ENCODE assay signal across 10 mouse cellular contexts in the genomic region with DNA sequence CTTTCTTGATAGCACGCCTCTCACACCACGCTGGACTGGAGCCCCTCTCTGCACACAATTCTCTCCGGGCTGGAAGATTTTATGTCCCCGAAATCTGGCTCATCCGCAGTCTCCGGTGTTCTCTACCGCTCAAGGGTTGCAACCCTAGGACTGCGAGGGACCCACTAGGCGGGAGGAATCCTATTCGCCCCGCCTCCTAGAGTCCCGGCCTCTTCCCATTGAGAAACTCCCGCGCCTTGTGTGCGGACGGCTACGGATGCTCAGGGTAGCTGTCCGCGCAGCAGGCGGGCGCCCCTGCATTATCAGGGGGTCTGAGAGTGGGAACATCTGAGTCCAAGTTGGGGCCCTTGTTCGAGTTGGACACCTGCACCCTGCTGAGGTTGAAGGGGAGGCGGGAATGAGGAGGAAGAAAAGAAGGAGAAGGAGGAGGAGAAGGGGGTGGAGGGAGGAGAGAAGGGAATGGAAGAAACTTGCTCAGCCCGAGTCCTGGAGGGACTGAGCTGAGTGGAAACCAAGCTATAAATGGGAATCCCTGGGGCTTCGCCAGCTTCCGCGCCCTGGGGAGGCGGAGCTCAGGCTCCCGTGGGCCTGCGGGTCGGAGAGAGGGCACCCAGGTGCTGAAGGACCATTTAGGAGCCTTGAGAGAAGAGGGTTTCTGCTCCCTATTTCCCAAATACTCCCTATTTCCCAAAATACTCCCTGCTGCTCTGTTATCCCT. TPM values are rescaled to one million over a fixed set of nuclear protein-coding genes. Genes with fewer than 3 reads are reported as not detected.
DNase-seq lines count a peak whose midpoint lies in the region; ATAC-seq and TF ChIP-seq lines count a peak whose summit lies in the region.
"Had no signal": no experiment of that assay in that cellular context is flagged by ENCODE, and none has a peak within 500 bp of the region (broad histone marks: within the 10 kb centered on the region; RNA-seq: fewer than 3 reads in every experiment).

No protein-coding gene starts in this region.

- H3K9me3 ChIP-seq in heart, embryonic 10.5 days: no peaks in the 10 kb centered on the region
- H3K9me3 ChIP-seq in ES-E14 (ENCODE audit: control insufficient read depth, insufficient read depth, low read depth, low read length): no peaks in the 10 kb centered on the region
- 0 out of 2 replicates have a peak, but pooled peaks cover 2% of the 10 kb centered on the region for H3K9me3 ChIP-seq in forebrain, embryonic 16.5 days (ENCODE audit: control insufficient read depth, low read length)
- H3K9me3 ChIP-seq in midbrain, embryonic 12.5 days: no peaks in the 10 kb centered on the region

- H3K79me2 ChIP-seq in heart, adult 2 months (replicated peaks; ENCODE audit: control insufficient read depth, insufficient read depth, low read length): no peaks in the 10 kb centered on the region

- H3K9ac ChIP-seq in heart, adult 2 months (ENCODE audit: low read depth, low read length): no peak overlapping the region
- peak overlapping the region; percentile 59 for H3K9ac ChIP-seq in ES-E14 (ENCODE audit: insufficient read depth, low read depth, low read length, poor library complexity, severe bottlenecking)
- H3K9ac ChIP-seq in forebrain, embryonic 16.5 days (replicated peaks; ENCODE audit: low read depth, low read length): no peak overlapping the region
- H3K9ac ChIP-seq in midbrain, embryonic 12.5 days (replicated peaks): peak overlapping the region; percentile 46
- H3K9ac ChIP-seq: liver, embryonic 14.5 days had no signal

- in situ Hi-C loops in ES-E14 (cut with MboI; ENCODE audit: low sequenced_read_pairs in 2 of 2, unreplicated experiment in 2 of 2): no loop called here

- no peak for DNase-seq in heart, embryonic 10.5 days (ENCODE audit: low spot score)
- no peak for DNase-seq in heart, adult 2 months
- DNase-seq in ES-E14 (ENCODE audit: low read depth, low spot score): no peak
- DNase-seq in testis, postnatal 10 days (ENCODE audit: low spot score): no peak
- DNase-seq in urinary bladder, adult 18-20 months (ENCODE audit: low spot score in 2 of 2): no peak

- WGBS in heart, embryonic 10.5 days: under 1% methylated on average over 31 of the region's 31 CpGs
- 2% methylated on average over 31 of the region's 31 CpGs for WGBS in heart, adult 2 months
- WGBS in forebrain, embryonic 16.5 days: under 1% methylated on average over 31 of the region's 31 CpGs
- under 1% methylated on average over 27 of the region's 31 CpGs for WGBS in midbrain, embryonic 12.5 days

- no peaks in the 10 kb centered on the region for H3K36me3 ChIP-seq in heart, embryonic 10.5 days
- no peaks in the 10 kb centered on the region for H3K36me3 ChIP-seq in heart, adult 2 months (ENCODE audit: control insufficient read depth, insufficient read depth, low read length)
- peaks cover 19% of the 10 kb centered on the region for H3K36me3 ChIP-seq in ES-E14 (ENCODE audit: control insufficient read depth, insufficient read depth, low read length, poor library complexity, severe bottlenecking)
- no peaks in the 10 kb centered on the region for H3K36me3 ChIP-seq in forebrain, embryonic 16.5 days (ENCODE audit: control insufficient read depth, insufficient read depth)
- H3K36me3 ChIP-seq in midbrain, embryonic 12.5 days: no peaks in the 10 kb centered on the region

- no peak overlapping the region for H3K27ac ChIP-seq in heart, embryonic 10.5 days
- H3K27ac ChIP-seq in heart, adult 2 months: no peak overlapping the region
- H3K27ac ChIP-seq in ES-E14 (ENCODE audit: insufficient read depth, low read depth, low read length, poor library complexity, severe bottlenecking): peak overlapping the region; percentile 20; the same call in 1 of the 2 replicates
- H3K27ac ChIP-seq in forebrain, embryonic 16.5 days (ENCODE audit: low read length): no peak overlapping the region
- H3K27ac ChIP-seq in midbrain, embryonic 12.5 days (replicated peaks): no peak overlapping the region
- H3K27ac ChIP-seq: liver, embryonic 14.5 days had no signal

- H3K4me3 ChIP-seq in heart, embryonic 10.5 days: peak overlapping the region; percentile 31
- no peak overlapping the region for H3K4me3 ChIP-seq in heart, adult 2 months
- H3K4me3 ChIP-seq in ES-E14 (ENCODE audit: insufficient read depth in 1 of 2, low read depth in 1 of 2, low read length in 2 of 2, poor library complexity in 1 of 2, severe bottlenecking in 1 of 2): peak overlapping the region; percentile 68 to 78
- peak overlapping the region; percentile 7 for H3K4me3 ChIP-seq in forebrain, embryonic 16.5 days (replicated peaks; ENCODE audit: low read length)
- H3K4me3 ChIP-seq in midbrain, embryonic 12.5 days: peak overlapping the region; percentile 31

- TF ChIP-seq EP300 in heart, adult 2 months (IDR thresholded peaks at IDR 0.05; ENCODE audit: insufficient read depth, low read depth, low read length): no peak

- H3K27me3 ChIP-seq in heart, embryonic 10.5 days (ENCODE audit: insufficient read depth, poor library complexity, severe bottlenecking): peaks cover 100% of the 10 kb centered on the region
- H3K27me3 ChIP-seq in heart, adult 2 months (ENCODE audit: control insufficient read depth, insufficient read depth, low read length): peaks cover 19% of the 10 kb centered on the region
- peaks cover 75% of the 10 kb centered on the region for H3K27me3 ChIP-seq in forebrain, embryonic 16.5 days (replicated peaks; ENCODE audit: control insufficient read depth, insufficient read depth, low read length)
- peaks cover 98% of the 10 kb centered on the region for H3K27me3 ChIP-seq in midbrain, embryonic 12.5 days

- no peak for TF ChIP-seq POLR2A in heart, adult 2 months (IDR thresholded peaks at IDR 0.05; ENCODE audit: insufficient read depth, low read depth, low read length)

- peaks cover 18% of the 10 kb centered on the region for H3K4me1 ChIP-seq in heart, embryonic 10.5 days
- H3K4me1 ChIP-seq in heart, adult 2 months (ENCODE audit: control insufficient read depth, insufficient read depth, low read length): no peaks in the 10 kb centered on the region
- peaks cover 9 to 43% of the 10 kb centered on the region in 2 experiments for H3K4me1 ChIP-seq in ES-E14 (ENCODE audit: control insufficient read depth in 2 of 2, insufficient read depth in 2 of 2, low read length in 2 of 2, poor library complexity in 1 of 2)
- H3K4me1 ChIP-seq in forebrain, embryonic 16.5 days (replicated peaks; ENCODE audit: control insufficient read depth, insufficient read depth, low read length): peaks cover 13% of the 10 kb centered on the region
- peaks cover 27% of the 10 kb centered on the region for H3K4me1 ChIP-seq in midbrain, embryonic 12.5 days

- intact Hi-C loops in heart, adult 2 months (cut with DNase I): no loop called here

- H3K4me2 ChIP-seq in forebrain, embryonic 16.5 days (ENCODE audit: low read length): peak overlapping the region; percentile 42
- H3K4me2 ChIP-seq in midbrain, embryonic 12.5 days (replicated peaks): peak overlapping the region; percentile 56

- no peak for TF ChIP-seq CTCF in heart, adult 2 months (IDR thresholded peaks at IDR 0.05)

- peak; percentile 31; the same call in 1 of the 2 replicates for ATAC-seq in forebrain, embryonic 16.5 days
- peak; percentile 41 for ATAC-seq in midbrain, embryonic 12.5 days (ENCODE audit: low FRiP score, low read depth)
- ATAC-seq in CD4-positive, CD25-positive, alpha-beta regulatory T cell, adult 4 months: no peak

RNA-seq across cellular contexts. Expression of gene Kirrel2, which starts 0.4 kb away (rescaled TPM):
- 3.3 and 5.2 TPM in 2 replicates for polyA plus RNA-seq in heart, embryonic 10.5 days (2016; fragmentation: Nextera tagmentation; extraction: Ambion mirVana)
- not detected for total RNA-seq in heart, adult 2 months (2021)
- not detected in 2 replicates for polyA plus RNA-seq in heart, adult 2 months (2012; rRNA removed)
- total RNA-seq in ES-E14 (2012; rRNA removed): 10.7 and 29.8 TPM in 2 replicates
- 0.22 and 0.43 TPM in 2 replicates for polyA plus RNA-seq in forebrain, embryonic 16.5 days (2015; fragmentation: Nextera tagmentation; extraction: Ambion mirVana)
- 1.6 and 4.7 TPM in 2 replicates for polyA plus RNA-seq in midbrain, embryonic 12.5 days (2016; fragmentation: Nextera tagmentation; extraction: Ambion mirVana)
- polyA plus RNA-seq in CD4-positive, CD25-positive, alpha-beta regulatory T cell, adult 4 months (2017; shearing (Covaris generic)): not detected
- total RNA-seq: gastrocnemius, adult 8-10 months had no signal

RNA-seq across cellular contexts. Expression of gene Nphs1, which starts 1.0 kb away (rescaled TPM):
- 0.55 and 0.79 TPM in 2 replicates for polyA plus RNA-seq in heart, embryonic 10.5 days (2016; fragmentation: Nextera tagmentation; extraction: Ambion mirVana)
- total RNA-seq in heart, adult 2 months (2021): not detected
- 0.04 TPM in 1 of 2 replicates, not detected in the other for polyA plus RNA-seq in heart, adult 2 months (2012; rRNA removed)
- 45.7 and 72.5 TPM in 2 replicates for total RNA-seq in ES-E14 (2012; rRNA removed)
- not detected in 2 replicates for polyA plus RNA-seq in forebrain, embryonic 16.5 days (2015; fragmentation: Nextera tagmentation; extraction: Ambion mirVana)
- 0.58 and 1.1 TPM in 2 replicates for polyA plus RNA-seq in midbrain, embryonic 12.5 days (2016; fragmentation: Nextera tagmentation; extraction: Ambion mirVana)
- polyA plus RNA-seq in CD4-positive, CD25-positive, alpha-beta regulatory T cell, adult 4 months (2017; shearing (Covaris generic)): not detected
- total RNA-seq: gastrocnemius, adult 8-10 months had no signal

RNA-seq across cellular contexts. Expression of gene Aplp1, which starts 11.7 kb away (rescaled TPM):
- polyA plus RNA-seq in heart, embryonic 10.5 days (2016; fragmentation: Nextera tagmentation; extraction: Ambion mirVana): 44.3 and 50.4 TPM in 2 replicates
- total RNA-seq in heart, adult 2 months (2021): 1 to 10 TPM; 3.2 to 3.5 TPM
- polyA plus RNA-seq in heart, adult 2 months (2012; rRNA removed): 3.6 and 6.2 TPM in 2 replicates
- total RNA-seq in ES-E14 (2012; rRNA removed): 36.9 and 63.7 TPM in 2 replicates
- 584 and 649 TPM in 2 replicates for polyA plus RNA-seq in forebrain, embryonic 16.5 days (2015; fragmentation: Nextera tagmentation; extraction: Ambion mirVana)
- 301 and 324 TPM in 2 replicates for polyA plus RNA-seq in midbrain, embryonic 12.5 days (2016; fragmentation: Nextera tagmentation; extraction: Ambion mirVana)
- polyA plus RNA-seq in CD4-positive, CD25-positive, alpha-beta regulatory T cell, adult 4 months (2017; shearing (Covaris generic)): 1 to 10 TPM; 3.1 to 3.5 TPM

RNA-seq across cellular contexts. Expression of gene Nfkbid, which starts 35.5 kb away (rescaled TPM):
- polyA plus RNA-seq in heart, embryonic 10.5 days (2016; fragmentation: Nextera tagmentation; extraction: Ambion mirVana): 1.5 and 1.6 TPM in 2 replicates
- total RNA-seq in heart, adult 2 months (2021): under 1 TPM; 0.47 to 0.66 TPM
- 0.94 and 1.3 TPM in 2 replicates for polyA plus RNA-seq in heart, adult 2 months (2012; rRNA removed)
- 4.2 and 8.2 TPM in 2 replicates for total RNA-seq in ES-E14 (2012; rRNA removed)
- 2.3 and 3.4 TPM in 2 replicates for polyA plus RNA-seq in forebrain, embryonic 16.5 days (2015; fragmentation: Nextera tagmentation; extraction: Ambion mirVana)
- 1.4 TPM in 2 replicates for polyA plus RNA-seq in midbrain, embryonic 12.5 days (2016; fragmentation: Nextera tagmentation; extraction: Ambion mirVana)
- polyA plus RNA-seq in CD4-positive, CD25-positive, alpha-beta regulatory T cell, adult 4 months (2017; shearing (Covaris generic)): 10 to 100 TPM; 39.2 to 44.4 TPM

RNA-seq across cellular contexts. Expression of gene Prodh2, which starts 36.4 kb away (rescaled TPM):
- polyA plus RNA-seq in heart, embryonic 10.5 days (2016; fragmentation: Nextera tagmentation; extraction: Ambion mirVana): 0.30 and 3.0 TPM in 2 replicates
- total RNA-seq in heart, adult 2 months (2021): not detected
- polyA plus RNA-seq in heart, adult 2 months (2012; rRNA removed): 0.23 TPM in 1 of 2 replicates, not detected in the other
- total RNA-seq in ES-E14 (2012; rRNA removed): 0.80 and 0.90 TPM in 2 replicates
- not detected in 2 replicates for polyA plus RNA-seq in forebrain, embryonic 16.5 days (2015; fragmentation: Nextera tagmentation; extraction: Ambion mirVana)
- polyA plus RNA-seq in midbrain, embryonic 12.5 days (2016; fragmentation: Nextera tagmentation; extraction: Ambion mirVana): 0.39 TPM in 1 of 2 replicates, not detected in the other
- polyA plus RNA-seq in CD4-positive, CD25-positive, alpha-beta regulatory T cell, adult 4 months (2017; shearing (Covaris generic)): not detected
- total RNA-seq: gastrocnemius, adult 8-10 months had no signal

Comparison
In these comparisons a context has a peak if more than half of its experiments do, and no peak if none do; other contexts are left out.
1. H3K9ac ChIP-seq: peak in ES-E14 (single experiment) and midbrain, embryonic 12.5 days (single experiment); none in heart, adult 2 months (single experiment) and forebrain, embryonic 16.5 days (single experiment).